Mouse (Mus musculus) adrenal gland, adult 2 months (tissue): ENCODE data around the gene Tmem128. TPM values are rescaled to one million over a fixed set of nuclear protein-coding genes. Genes with fewer than 3 reads are reported as not detected.

Source experiments
- DNase-seq: peaks from one replicate; pipeline ENCODE4 v3.0.0; 2021
- long read RNA-seq: library from polyadenylated mRNA; stranded (forward); transcript quantifications from one replicate; pipeline ENCODE4 v2.0.0, GENCODE M21; 2021
- polyA plus RNA-seq: library from polyadenylated mRNA; depleted of rRNA; stranded (reverse); fragments of >200 nt; gene quantifications from 2 replicates; pipeline ENCODE4 v1.2.3, GENCODE M21; 2012; rRNA removed
- total RNA-seq, 2 experiments: library from RNA; stranded (reverse); gene quantifications; 2 replicates each; pipeline ENCODE4 v1.2.3; 2021

Gene Tmem128
- total RNA-seq (10 to 100 TPM; 32.3 to 38.9 TPM), polyA plus RNA-seq (12.0 and 12.7 TPM in 2 replicates)
- long read RNA-seq, transcript Tmem128-201 (5 exons, 1,291 nt): major isoform, 23 of 26 reads
- long read RNA-seq, partial matches to known transcripts: 0 of 26 reads
- long read RNA-seq, other reads (novel, unspliced or antisense): 1 of 26 reads

- peak; percentile 81 for DNase-seq
Measured at GRCm38 (mm10) chr5:38260107-38260682, at the start of gene Tmem128. TSS of gene Tmem128 (plus strand) at chr5:38260185.

GRCm38 (mm10) chr5:38211691-38212090 lies 48.3 kb upstream of the Tmem128 start:
- DNase-seq: no peak

GRCm38 (mm10) chr5:38213009-38213408 lies 47.0 kb upstream of the Tmem128 start:
- DNase-seq: no peak

GRCm38 (mm10) chr5:38219771-38220307 lies 40.1 kb upstream of the Tmem128 start:
- DNase-seq: no peak

GRCm38 (mm10) chr5:38220328-38220912 lies 39.6 kb upstream of the Tmem128 start, which contains the start of the genes Zbtb49 and Lyar:
TSS of gene Zbtb49 (minus strand) at chr5:38220457.
TSS of gene Lyar (plus strand) at chr5:38220470.
- peak; percentile 96 for DNase-seq

GRCm38 (mm10) chr5:38235422-38235821 lies 24.6 kb upstream of the Tmem128 start:
- peak; percentile 38 for DNase-seq

GRCm38 (mm10) chr5:38236627-38237026 lies 23.4 kb upstream of the Tmem128 start:
- DNase-seq: no peak

- DNase-seq: no peak
Measured at GRCm38 (mm10) chr5:38240727-38241472, 19.1 kb upstream of the Tmem128 start.

- no peak for DNase-seq
Measured at GRCm38 (mm10) chr5:38241473-38241834, 18.5 kb upstream of the Tmem128 start.

- no peak for DNase-seq
Measured at GRCm38 (mm10) chr5:38241966-38242365, 18.0 kb upstream of the Tmem128 start.

- no peak for DNase-seq
Measured at GRCm38 (mm10) chr5:38255195-38255594, 4.8 kb upstream of the Tmem128 start.

GRCm38 (mm10) chr5:38255644-38256043 lies 4.3 kb upstream of the Tmem128 start:
- no peak for DNase-seq

GRCm38 (mm10) chr5:38256551-38256950 lies 3.4 kb upstream of the Tmem128 start:
- no peak for DNase-seq

GRCm38 (mm10) chr5:38258034-38258772 lies 1.8 kb upstream of the Tmem128 start:
- no peak for DNase-seq

- DNase-seq: no peak
Measured at GRCm38 (mm10) chr5:38258773-38259146, 1.2 kb upstream of the Tmem128 start.

- no peak for DNase-seq
Measured at GRCm38 (mm10) chr5:38259455-38260106, 404 bp upstream of the Tmem128 start.

GRCm38 (mm10) chr5:38270942-38271341 lies 11.0 kb downstream of the Tmem128 start:
- DNase-seq: no peak

GRCm38 (mm10) chr5:38273831-38274230 lies 13.8 kb downstream of the Tmem128 start:
- DNase-seq: no peak

GRCm38 (mm10) chr5:38275771-38276170 lies 15.8 kb downstream of the Tmem128 start, which contains the start of gene Otop1:
TSS of gene Otop1 (plus strand) at chr5:38275972.
- DNase-seq: no peak

- no peak for DNase-seq
Measured at GRCm38 (mm10) chr5:38276451-38276850, 16.5 kb downstream of the Tmem128 start.
